Mouse (Mus musculus): ENCODE measurements around the gene 8030411F24Rik.
A peak's percentile ranks its signal among the peaks of the same experiment; 100 is the strongest.
"Not testable (repeated sequence)": the region's sequence is repeated elsewhere in the genome, so short reads cannot be mapped to it uniquely, and the experiment has no call there.

Gene 8030411F24Rik

DNA sequence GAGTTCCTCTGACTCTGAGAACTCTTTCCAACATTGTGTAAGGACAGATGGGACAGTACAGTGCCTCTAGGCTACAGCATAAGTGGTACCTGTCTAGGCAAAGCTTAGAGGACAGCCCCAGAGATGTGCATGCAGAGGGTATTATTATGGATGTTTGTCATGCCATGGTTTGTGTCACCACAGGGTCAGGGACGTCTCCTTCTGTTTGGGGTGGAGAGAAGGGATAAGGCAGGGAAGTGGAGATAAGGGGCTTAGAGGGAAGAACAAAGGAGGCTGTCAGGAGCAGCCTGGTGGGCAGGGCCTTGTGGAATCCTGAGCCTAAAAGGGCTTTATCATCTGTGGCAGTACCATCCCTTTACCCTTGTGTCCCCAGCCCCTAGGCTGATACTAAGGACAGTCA is at the start of gene 8030411F24Rik:
Gene 8030411F24Rik, plus strand, starts transcription at position 301 of the 400 bp plus-strand sequence.
- DNase-seq = no peak

DNA sequence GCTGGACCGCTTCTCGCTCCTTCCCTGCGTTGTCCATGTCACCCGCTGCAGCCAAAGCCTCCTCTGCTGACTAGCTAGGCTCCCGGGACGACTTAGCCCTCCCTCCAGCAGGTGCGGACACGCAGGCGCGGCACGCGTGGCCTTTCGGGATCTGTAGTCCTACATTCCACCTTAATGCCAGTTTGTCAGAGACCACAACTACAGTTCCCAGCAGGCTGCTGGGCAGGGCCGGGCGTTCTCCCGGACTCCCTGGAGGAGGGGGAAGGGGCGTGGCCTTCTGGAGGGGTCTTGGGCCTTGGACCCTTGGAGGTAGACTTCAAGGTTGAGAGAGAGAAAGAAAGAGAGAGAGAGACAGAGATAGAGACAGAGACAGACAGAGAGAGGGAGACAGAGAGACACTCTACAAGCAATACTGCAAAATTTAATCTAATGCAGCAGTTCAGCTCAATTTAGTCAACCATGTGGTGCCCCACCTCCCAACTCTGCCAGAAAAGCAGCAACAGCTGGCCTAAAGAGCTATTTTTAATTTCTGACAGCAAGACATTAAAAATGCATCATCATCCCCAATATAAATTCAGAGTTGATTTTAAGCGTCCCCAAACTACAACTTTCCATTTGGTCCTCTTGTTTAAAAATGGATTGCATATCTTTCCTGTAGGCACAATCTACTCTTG is 49.3 kb upstream of the 8030411F24Rik start, which contains the start of gene Napb:
Gene Napb, minus strand, starts transcription at position 141 of the 674 bp plus-strand sequence.
- peak; percentile 93 for DNase-seq

DNA sequence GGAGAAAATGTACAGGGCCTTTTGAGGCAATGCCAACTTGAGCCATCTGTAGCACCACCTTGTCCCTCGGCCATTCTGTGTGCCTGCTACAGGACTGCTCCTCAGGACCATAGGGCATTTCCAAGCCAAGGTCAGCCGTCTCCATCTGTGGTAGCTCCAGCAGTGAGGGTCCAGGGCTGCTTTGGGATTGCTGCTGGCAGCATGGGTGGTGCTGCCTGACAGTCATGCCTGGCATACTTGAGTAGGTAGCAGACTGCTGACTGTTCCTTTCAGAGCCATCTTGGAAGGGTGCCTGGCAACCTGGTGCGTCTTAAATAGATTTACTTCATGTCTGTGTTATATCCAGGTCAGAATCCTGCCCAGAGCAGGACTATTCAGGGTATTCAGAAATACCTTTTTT is 38.8 kb upstream of the 8030411F24Rik start:
- DNase-seq = peak; percentile 90

DNA sequence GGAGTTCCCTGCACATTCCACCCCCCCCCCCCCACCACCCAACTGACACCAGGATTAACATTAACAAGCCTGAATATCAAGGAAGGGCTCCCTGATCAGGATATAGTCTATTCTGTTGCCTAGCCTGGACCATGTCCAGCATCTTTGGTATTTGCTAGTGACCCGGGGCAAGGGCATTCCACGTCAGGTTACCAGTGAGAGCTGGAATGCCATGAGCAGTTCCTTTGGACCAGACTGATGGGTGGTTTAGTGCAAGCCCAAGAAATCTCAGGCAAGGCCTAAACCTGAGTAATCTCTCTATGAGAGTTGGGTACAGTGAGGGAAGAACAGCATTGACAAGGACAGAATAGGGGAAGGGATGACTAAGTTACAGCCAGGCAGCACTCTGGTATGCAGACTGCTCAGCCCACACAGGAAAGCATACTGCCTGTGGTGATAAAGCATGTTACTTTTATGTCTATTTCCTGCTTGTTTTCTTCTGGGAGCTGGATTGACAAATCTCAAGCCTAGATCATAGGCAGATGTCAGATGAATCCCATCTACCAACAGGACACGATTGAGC is 37.9 kb upstream of the 8030411F24Rik start:
- no peak for DNase-seq

DNA sequence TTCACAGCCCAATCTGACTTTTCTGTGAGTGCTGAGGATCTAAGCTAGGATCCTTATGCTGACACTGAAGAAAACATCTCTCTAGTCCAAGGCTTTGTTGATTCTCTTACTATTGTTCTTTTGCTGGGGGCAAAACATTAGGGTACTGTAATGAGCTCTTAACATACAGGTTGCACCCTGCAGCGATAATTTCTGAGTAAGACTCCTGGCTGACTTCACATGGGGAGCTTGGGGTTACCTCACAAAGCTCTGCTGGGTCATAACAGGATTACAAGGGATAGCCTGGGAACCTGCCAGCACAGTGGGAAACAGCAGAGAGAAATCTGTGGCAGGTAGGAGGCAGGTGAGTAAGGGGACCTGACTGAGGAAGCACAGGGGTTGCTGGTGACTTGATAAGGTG is 31.8 kb upstream of the 8030411F24Rik start, which contains the start of gene Cstl1:
Gene Cstl1, plus strand, starts transcription at position 301 of the 400 bp plus-strand sequence.
- no peak for DNase-seq

DNA sequence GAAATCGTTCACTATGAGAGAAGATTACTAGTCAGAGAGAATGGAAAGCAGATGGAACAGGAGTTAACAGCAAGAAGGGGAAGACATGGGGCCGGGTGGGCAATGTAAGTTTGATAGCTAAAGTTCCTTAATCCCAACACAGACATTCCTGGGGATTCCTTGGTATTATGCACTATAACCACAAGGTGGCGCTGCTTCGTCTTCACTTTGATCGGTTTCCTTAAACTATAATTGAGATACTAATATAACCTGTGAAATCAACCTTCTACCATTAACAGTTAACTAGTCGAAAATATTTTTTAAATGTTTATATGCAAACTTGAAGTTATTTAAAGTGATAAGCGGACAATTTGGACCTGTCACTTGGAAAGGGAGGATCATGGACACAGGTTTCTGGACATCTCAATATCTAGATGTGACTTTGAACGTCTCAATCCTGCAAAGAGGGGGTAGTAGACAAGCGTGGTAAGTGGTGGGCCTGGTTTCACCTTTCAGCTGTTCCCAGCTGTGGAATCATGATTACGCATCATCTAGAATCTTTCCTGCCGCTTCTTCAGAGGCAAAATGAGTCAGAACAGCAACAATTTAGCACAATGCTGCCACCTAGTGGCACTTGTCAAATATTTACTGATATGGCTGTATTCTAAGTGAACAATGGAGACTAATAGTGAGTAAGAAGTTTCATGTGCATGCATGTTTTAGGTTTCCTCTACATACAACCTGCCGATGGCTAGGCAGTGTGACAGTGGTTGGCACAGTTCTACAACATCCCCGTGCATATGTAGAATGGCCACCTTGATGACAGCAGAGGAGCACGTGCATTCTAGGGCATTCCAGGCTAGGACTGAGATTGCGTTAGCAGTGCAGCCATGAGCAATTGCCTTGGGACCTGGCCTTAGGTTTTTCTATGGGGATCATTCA is 29.7 kb upstream of the 8030411F24Rik start:
- peak; percentile 81 for DNase-seq

DNA sequence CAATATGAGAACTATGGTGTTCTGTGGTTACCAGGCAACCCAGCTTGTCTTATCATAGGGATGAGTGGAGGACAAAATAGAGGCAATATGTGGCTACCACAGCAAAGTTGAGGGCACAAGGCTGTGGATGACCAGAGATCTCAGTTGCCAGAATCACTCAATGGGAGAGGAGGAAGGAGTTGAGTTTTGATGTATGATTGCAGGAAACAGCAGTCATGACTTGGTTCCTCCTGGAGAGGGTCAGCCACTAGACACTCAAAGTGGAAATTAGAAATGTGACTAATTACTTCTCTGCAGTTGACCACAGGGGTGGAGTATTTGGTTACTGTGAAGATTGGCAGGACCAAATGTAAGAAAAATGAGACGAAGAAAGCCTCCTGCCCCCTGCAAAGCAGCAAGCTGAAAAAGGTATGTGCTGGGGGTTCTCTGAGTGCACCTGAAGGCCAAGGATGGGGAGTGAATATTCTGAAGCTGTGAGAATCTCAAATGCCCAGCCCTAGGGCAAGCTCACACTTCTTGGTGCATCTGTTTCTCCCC is 27.4 kb upstream of the 8030411F24Rik start:
- no peak for DNase-seq

DNA sequence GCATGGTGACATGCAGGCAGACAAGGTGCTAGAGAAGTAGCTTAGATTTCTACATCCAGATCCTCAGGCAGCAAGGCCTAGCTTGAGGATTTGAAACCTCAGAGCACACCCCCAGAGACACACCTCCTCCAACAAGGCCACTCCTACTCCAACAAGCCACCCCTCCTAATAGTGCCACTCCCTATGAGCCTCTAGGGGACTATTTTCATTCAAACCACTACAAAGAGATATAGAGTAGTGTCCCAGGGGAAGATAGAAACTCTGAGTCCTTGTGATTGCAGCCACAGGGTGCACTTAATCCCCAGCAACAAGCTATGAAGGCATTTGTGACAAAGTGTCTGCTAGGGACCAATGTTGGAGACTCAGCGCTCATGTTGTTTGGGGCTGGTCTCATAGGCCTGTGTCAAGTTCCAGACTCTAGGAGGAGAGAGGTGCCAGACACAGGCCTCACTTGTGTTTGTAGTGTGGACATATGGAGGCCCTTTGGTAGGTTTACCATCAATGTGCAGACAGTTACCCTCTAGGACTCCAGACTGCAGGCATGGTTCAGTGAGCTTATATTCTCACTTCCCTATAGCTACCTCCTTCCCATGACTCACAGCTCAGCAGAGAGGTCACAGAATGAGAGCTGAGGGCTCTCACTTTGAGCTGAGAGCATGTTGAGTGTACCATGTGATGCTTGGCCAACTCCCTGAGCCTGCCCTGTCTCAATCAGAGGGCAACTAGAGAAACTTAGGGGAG is 18.0 kb upstream of the 8030411F24Rik start:
- no peak for DNase-seq

DNA sequence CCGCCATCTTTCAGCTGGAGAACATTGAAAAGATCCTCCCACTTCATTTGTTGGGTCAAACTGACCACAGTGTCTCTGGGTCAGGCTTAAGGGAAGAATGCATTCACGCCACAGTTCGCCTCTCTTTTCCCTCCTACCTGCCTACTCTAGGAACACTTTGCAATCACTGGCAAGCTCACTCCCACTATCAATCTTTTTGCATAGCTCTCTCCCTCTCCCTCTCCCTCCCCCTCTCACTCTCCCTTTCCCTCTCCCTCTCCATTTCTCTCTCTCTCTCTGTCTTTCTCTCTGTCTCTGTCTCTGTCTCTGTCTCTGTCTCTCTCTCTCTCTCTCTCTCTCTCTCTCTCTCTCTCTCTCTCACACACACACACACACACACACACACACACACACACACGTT is 10.4 kb upstream of the 8030411F24Rik start, which contains the start of gene Cst11:
Gene Cst11, minus strand, starts transcription at position 101 of the 400 bp plus-strand sequence.
- DNase-seq = not testable (repeated sequence)

DNA sequence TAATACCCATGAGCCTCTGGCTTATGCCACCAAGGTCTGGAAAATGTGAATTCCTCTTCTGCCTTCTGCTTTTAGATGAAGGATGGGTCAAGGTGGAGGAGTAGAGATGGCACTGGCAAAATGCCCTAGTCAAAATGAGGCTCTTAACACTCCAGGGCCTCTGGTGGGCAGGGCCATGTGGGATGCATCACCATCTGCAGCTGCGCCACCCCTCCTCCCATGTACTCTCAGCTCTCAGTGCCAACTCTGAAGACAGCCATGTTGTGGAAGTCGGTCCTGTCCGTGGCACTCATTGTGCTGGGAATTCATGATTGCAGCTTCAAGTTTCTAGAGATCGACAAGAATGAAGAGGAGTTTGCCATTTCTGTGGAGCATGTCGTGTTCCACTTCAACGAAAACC is 7.3 kb downstream of the 8030411F24Rik start, which contains the start of gene Cst12:
Gene Cst12, plus strand, starts transcription at position 220 of the 400 bp plus-strand sequence.
- DNase-seq = no peak

DNA sequence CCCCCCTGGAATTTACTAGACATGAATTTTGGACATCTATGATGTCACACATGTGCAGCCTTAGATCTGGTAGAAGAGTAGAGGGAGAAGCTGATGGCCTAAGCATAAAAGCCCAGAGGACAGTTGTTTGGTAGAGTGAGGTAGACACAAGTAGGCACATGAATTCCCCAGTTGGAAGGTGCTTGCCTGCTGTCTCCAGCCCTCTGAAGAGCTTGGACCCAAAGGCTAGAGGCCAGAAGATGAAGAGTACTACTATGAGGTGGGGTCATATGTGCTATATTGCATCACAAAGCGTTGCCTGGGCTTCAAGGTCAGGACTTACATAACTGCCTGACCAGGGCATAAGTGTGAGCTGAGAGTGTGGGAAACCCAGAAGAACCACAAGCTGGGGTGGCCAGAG is 16.7 kb downstream of the 8030411F24Rik start, which contains the start of gene Cst8:
Gene Cst8, plus strand, starts transcription at position 301 of the 400 bp plus-strand sequence.
- DNase-seq = no peak

DNA sequence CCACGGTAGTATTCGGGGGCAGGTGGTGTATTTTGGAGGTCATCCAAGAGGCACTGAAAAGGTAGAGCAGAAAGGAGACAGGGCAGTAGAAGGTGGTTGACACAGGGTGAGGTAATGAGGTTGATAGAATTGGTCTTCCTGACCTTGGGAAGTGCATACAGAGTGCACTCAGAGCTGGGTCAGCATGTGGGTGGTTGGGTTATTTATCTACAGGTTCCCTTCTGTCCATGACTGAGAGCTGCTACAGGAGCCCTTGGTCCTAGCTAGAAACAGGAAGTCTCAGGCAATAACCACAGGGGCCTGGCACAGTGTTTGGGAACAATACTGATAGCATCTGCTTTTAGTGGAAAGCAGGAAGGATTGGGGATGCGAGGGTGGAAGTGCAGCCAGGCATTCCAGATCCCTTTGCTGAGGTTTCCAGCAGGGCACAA is 19.7 kb downstream of the 8030411F24Rik start:
- DNase-seq = peak; percentile 71

DNA sequence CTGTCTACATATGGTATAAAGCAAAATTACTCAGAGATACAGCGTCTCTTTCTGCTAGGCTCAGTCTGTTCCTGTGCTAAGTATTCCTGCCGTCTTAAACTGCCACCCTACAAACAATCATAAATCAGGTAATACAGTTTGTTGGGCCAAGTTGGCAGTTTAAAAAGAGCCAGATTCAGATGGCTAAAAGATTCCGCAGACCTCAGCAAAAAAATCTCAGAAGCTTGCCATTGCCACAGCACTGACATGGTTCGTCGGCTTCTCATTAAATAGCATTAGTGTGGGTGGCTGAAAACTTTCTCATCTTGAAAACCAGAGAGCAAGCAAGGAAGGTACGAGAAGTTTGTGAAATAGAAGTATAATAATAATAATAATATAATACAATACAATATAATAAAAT is 24.9 kb downstream of the 8030411F24Rik start:
- no peak for DNase-seq

DNA sequence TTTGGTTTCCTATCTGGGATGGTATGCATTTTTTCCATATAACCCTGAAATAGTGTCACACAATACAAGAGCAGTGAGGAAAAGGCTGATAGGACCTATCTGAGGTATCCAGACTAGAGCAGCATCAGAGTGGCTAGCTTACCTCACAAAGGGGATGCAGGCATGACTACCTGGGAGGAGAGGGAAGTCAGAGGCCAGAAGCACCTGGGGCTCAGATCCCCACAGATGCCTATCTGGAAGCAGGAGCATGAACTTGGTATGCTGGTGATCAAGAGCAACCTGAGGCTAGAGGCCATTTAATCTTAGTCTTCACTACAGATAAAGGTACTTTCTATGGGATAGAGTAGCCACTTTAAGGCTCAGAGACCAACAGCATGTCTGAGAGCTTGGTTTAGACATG is 38.1 kb downstream of the 8030411F24Rik start, which contains the start of gene Cst13:
Gene Cst13, plus strand, starts transcription at position 173 of the 400 bp plus-strand sequence.
- DNase-seq = no peak

DNA sequence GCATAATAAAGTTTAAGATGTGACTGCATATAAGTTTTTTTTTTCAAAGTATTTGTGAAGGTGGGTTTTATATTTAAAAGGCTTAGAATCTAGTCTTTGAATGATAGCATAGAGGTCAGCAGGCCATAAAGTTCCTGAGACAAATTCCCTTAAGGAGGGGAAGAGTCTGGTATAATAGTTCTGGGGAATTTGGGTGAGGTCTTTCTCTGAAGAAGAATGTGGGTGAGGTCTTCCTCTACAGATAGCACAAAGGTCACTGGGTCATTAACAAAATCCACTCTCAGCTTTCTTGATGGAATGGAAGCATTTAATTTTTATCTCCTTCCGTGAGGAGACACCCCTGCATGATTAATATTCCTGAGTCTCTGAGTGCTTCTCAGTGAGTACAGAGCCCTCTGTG is 44.2 kb downstream of the 8030411F24Rik start:
- DNase-seq = no peak

DNA sequence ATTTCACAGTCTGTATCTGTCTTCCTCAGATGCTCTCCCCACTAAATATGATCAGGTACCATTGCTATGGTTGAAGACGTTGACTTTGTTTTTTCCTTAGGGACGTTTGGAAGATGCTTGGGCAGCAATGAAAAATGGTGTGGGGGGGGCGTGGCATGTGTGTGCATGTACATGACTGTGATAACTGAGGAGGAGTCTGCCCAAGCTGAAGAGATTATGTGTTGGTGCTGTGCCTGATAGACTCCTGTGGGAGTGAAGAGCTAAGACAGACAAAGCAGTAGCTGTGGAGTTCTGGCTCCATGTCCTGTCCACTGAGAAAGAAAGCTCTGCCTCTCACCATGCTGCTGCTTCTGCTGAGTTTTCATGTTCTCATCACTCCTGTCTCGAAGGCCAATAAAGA is 53.1 kb downstream of the 8030411F24Rik start, which contains the start of gene Cst9:
Gene Cst9, plus strand, starts transcription at position 236 of the 400 bp plus-strand sequence.
- no peak for DNase-seq

All from cerebellum, adult 8-10 months (tissue).